Mouse (Mus musculus) myocyte (in vitro differentiated cells): ENCODE measurements around the gene Amigo3. TPM values are rescaled to one million over a fixed set of nuclear protein-coding genes. Genes with fewer than 3 reads are reported as not detected.

Source experiments
- H3K27me3 ChIP-seq: one replicate; pipeline ENCODE4 v1.6.1; 2011; ENCODE audit not compliant: control insufficient read depth, insufficient read depth, insufficient read length
- H3K36me3 ChIP-seq: one replicate; pipeline ENCODE4 v1.6.1; 2011; ENCODE audit not compliant: control insufficient read depth, insufficient read depth
- H3K4me2 ChIP-seq: one replicate; pipeline ENCODE4 v1.6.1; 2011; ENCODE audit warnings: low read depth, control low read depth
- H3K4me3 ChIP-seq: one replicate; pipeline ENCODE4 v1.5.1; 2011; ENCODE audit warnings: mild to moderate bottlenecking, control low read depth, moderate library complexity
- H3K79me2 ChIP-seq: one replicate; pipeline ENCODE4 v1.6.1; 2011; ENCODE audit not compliant: control insufficient read depth, insufficient read depth
- H3ac ChIP-seq: one replicate; pipeline ENCODE4 v1.6.1; 2011; ENCODE audit not compliant: control insufficient read depth, insufficient read length
- CEBPB ChIP-seq: IDR thresholded peaks from 2 replicates; pipeline ENCODE4 v1.6.1; 2011; ENCODE audit warnings: mild to moderate bottlenecking, moderate library complexity; ENCODE audit not compliant: poor library complexity, insufficient read depth, severe bottlenecking
- E2F4 ChIP-seq: IDR thresholded peaks from one replicate; pipeline ENCODE4 v1.6.1; 2011; ENCODE audit warnings: mild to moderate bottlenecking, control low read depth, moderate library complexity; ENCODE audit not compliant: insufficient read depth
- MAX ChIP-seq: IDR thresholded peaks from one replicate; pipeline ENCODE4 v1.6.1; 2011; ENCODE audit warnings: low read depth, mild to moderate bottlenecking, control low read depth
- MYOD1 ChIP-seq, 3 experiments: IDR thresholded peaks; one replicate each; pipeline ENCODE4 v1.6.1; 2011; ENCODE audit warnings: control low read depth in 2 of 3, low read depth in 2 of 3, mild to moderate bottlenecking in 2 of 3, moderate library complexity in 1 of 3; ENCODE audit not compliant: insufficient read length in 2 of 3, control insufficient read depth in 1 of 3
- MYOG ChIP-seq, 3 experiments: IDR thresholded peaks; one replicate each; pipeline ENCODE4 v1.6.1; 2011; ENCODE audit warnings: control low read depth in 2 of 3, low read depth in 2 of 3, mild to moderate bottlenecking in 2 of 3; ENCODE audit not compliant: insufficient read length in 2 of 3, control insufficient read depth in 1 of 3, insufficient read depth in 1 of 3
- POLR2A ChIP-seq: IDR thresholded peaks from one replicate; pipeline ENCODE4 v1.6.1; 2011; ENCODE audit warnings: low read depth, mild to moderate bottlenecking, control low read depth, moderate library complexity; ENCODE audit not compliant: insufficient read length
- POLR2AphosphoS2 ChIP-seq: IDR thresholded peaks from one replicate; pipeline ENCODE4 v1.6.1; 2011; ENCODE audit warnings: low read depth, control low read depth; ENCODE audit not compliant: insufficient read length
- REST ChIP-seq: IDR thresholded peaks from one replicate; pipeline ENCODE4 v1.6.1; 2011; ENCODE audit warnings: mild to moderate bottlenecking, control low read depth, moderate library complexity; ENCODE audit not compliant: insufficient read depth, insufficient read length
- SRF ChIP-seq: IDR thresholded peaks from one replicate; pipeline ENCODE4 v1.6.1; 2011; ENCODE audit warnings: low read depth; ENCODE audit not compliant: control insufficient read depth, insufficient read length
- TCF12 ChIP-seq: IDR thresholded peaks from one replicate; pipeline ENCODE4 v1.6.1; 2011; ENCODE audit warnings: mild to moderate bottlenecking, control low read depth; ENCODE audit not compliant: poor library complexity, insufficient read depth, severe bottlenecking
- TCF3 ChIP-seq: IDR thresholded peaks from one replicate; pipeline ENCODE4 v1.6.1; 2011; ENCODE audit warnings: low read depth, control low read depth; ENCODE audit not compliant: insufficient read length
- USF1 ChIP-seq: IDR thresholded peaks from one replicate; pipeline ENCODE4 v1.6.1; 2011; ENCODE audit warnings: low read depth, mild to moderate bottlenecking, control low read depth, moderate library complexity
- polyA plus RNA-seq: library from polyadenylated mRNA; unstranded; fragments of >200 nt; fragmentation: generic; extraction: Trizol; gene quantifications from one replicate; pipeline ENCODE4 v1.2.1, GENCODE M21; 2012; ENCODE audit warnings: missing spikeins

Gene Amigo3
- polyA plus RNA-seq, 1 experiment, result 1.8 TPM

DNA sequence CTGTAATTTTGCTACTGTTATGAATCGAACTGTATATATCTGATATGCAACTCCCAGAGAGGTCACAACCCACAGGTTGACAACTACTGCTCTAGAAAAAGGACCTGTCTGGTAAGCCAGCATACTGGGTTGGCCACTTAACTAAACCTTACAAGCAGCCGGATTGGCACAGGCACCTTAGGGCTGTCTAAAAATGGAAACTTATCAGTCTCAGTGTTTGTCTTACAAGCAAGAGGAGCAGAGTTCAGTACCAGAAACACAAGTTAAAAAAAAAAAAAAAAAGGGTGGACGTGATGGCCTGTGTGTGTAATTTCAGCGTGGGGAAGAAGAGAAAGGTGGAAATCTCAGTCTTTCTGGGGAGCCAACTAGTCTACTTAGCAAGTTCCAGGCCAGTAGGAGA is 18.8 kb downstream of the Amigo3 start:
- Histone ChIP-seq H3K4me3 (no peak overlapping the region), H3K27me3 (no peaks in the 10 kb centered on the region), H3K36me3 (peaks cover 5% of the 10 kb centered on the region), H3K79me2 (no peaks in the 10 kb centered on the region), H3ac (no peak overlapping the region), H3K4me2 (no peak overlapping the region)
- TF ChIP-seq TCF3 (no peak), POLR2AphosphoS2 (no peak), MYOG (IDR thresholded peaks at IDR 0.05; ENCODE audit: control insufficient read depth in 1 of 3, insufficient read depth in 1 of 3, insufficient read length in 2 of 3, low read depth in 2 of 3) (no peak), SRF (no peak), POLR2A (no peak), TCF12 (no peak), USF1 (no peak), CEBPB (no peak), E2F4 (no peak), MAX (no peak), MYOD1 (IDR thresholded peaks at IDR 0.05; ENCODE audit: control insufficient read depth in 1 of 3, insufficient read length in 2 of 3, low read depth in 2 of 3) (no peak), REST (no peak)

- Histone ChIP-seq H3K36me3 (peaks cover 5% of the 10 kb centered on the region), H3ac (no peak overlapping the region), H3K27me3 (no peaks in the 10 kb centered on the region), H3K79me2 (no peaks in the 10 kb centered on the region), H3K4me2 (no peak overlapping the region), H3K4me3 (no peak overlapping the region)
- TF ChIP-seq TCF12, result no peak
- TF ChIP-seq MYOG (IDR thresholded peaks at IDR 0.05; ENCODE audit: control insufficient read depth in 1 of 3, insufficient read depth in 1 of 3, insufficient read length in 2 of 3, low read depth in 2 of 3), result no peak
- TF ChIP-seq POLR2AphosphoS2, result no peak
- no peak for TF ChIP-seq REST
- no peak for TF ChIP-seq MAX
- TF ChIP-seq SRF, result no peak
- TF ChIP-seq POLR2A, result no peak
- TF ChIP-seq MYOD1 (IDR thresholded peaks at IDR 0.05; ENCODE audit: control insufficient read depth in 1 of 3, insufficient read length in 2 of 3, low read depth in 2 of 3), result no peak
- no peak for TF ChIP-seq USF1
- no peak for TF ChIP-seq E2F4
- TF ChIP-seq CEBPB, result no peak
- TF ChIP-seq TCF3, result no peak
Observed at GRCm38 (mm10) chr9:108072481-108072924, 19.5 kb downstream of the Amigo3 start.

GRCm38 (mm10) chr9:108073141-108073930 is 20.4 kb downstream of the Amigo3 start:
- H3K36me3 ChIP-seq, result peaks cover 5% of the 10 kb centered on the region
- no peak overlapping the region for H3ac ChIP-seq
- peaks cover under 1% of the 10 kb centered on the region for H3K79me2 ChIP-seq
- H3K4me2 ChIP-seq, result no peak overlapping the region
- no peak overlapping the region for H3K4me3 ChIP-seq
- H3K27me3 ChIP-seq, result no peaks in the 10 kb centered on the region
- TF ChIP-seq E2F4, result no peak
- no peak for TF ChIP-seq TCF3
- no peak for TF ChIP-seq USF1
- TF ChIP-seq MAX, result no peak
- TF ChIP-seq SRF, result no peak

DNA sequence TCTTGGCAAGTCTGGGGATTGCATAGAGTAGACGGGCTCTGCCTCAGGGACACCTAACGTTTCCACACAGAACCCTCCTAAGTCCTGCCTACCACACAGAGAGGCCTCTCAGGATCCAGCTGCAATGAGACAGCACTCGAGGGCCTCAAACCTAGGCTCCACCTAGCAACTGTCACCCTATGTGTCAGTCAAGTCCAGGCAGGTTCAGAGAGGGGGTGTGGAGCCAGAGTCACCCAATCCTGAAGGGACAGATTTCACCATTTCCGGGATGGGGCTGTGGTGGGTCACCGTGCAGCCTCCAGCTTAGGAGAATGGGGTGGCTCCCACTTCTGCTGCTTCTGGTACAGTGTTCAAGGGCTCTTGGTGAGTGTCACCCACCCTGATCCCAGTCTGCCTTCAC is 27.2 kb downstream of the Amigo3 start, which contains the start of gene Mst1:
Mst1 (plus strand) TSS at position 269 of the 400 bp plus-strand sequence.
- no peak for TF ChIP-seq MYOG (IDR thresholded peaks at IDR 0.05; ENCODE audit: control insufficient read depth in 1 of 3, insufficient read depth in 1 of 3, insufficient read length in 2 of 3, low read depth in 2 of 3)
- no peak for TF ChIP-seq USF1
- TF ChIP-seq MAX, result no peak
- no peak for TF ChIP-seq TCF12
- no peak for TF ChIP-seq POLR2A
- no peak for TF ChIP-seq SRF
- TF ChIP-seq CEBPB, result no peak
- TF ChIP-seq POLR2AphosphoS2, result no peak
- no peak for TF ChIP-seq E2F4
- TF ChIP-seq MYOD1 (IDR thresholded peaks at IDR 0.05; ENCODE audit: control insufficient read depth in 1 of 3, insufficient read length in 2 of 3, low read depth in 2 of 3), result no peak
- TF ChIP-seq REST, result no peak
- no peak for TF ChIP-seq TCF3
- H3K4me2 ChIP-seq, result peak within 1 kb of the TSS; percentile 88

GRCm38 (mm10) chr9:108082549-108082948 is 29.6 kb downstream of the Amigo3 start:
- TF ChIP-seq MYOG (IDR thresholded peaks at IDR 0.05; ENCODE audit: control insufficient read depth in 1 of 3, insufficient read depth in 1 of 3, insufficient read length in 2 of 3, low read depth in 2 of 3) (no peak), USF1 (no peak), SRF (no peak), TCF12 (no peak), REST (no peak), MAX (no peak), POLR2A (no peak), POLR2AphosphoS2 (no peak), CEBPB (no peak), TCF3 (no peak), E2F4 (no peak), MYOD1 (IDR thresholded peaks at IDR 0.05; ENCODE audit: control insufficient read depth in 1 of 3, insufficient read length in 2 of 3, low read depth in 2 of 3) (no peak)
- Histone ChIP-seq H3K4me3 (no peak overlapping the region), H3ac (no peak overlapping the region), H3K79me2 (peaks cover 8% of the 10 kb centered on the region), H3K4me2 (no peak overlapping the region), H3K36me3 (no peaks in the 10 kb centered on the region), H3K27me3 (no peaks in the 10 kb centered on the region)

More for the DNA sequence above, 27.2 kb downstream of the Amigo3 start, which contains the start of gene Mst1:
- Histone ChIP-seq H3K27me3 (no peaks in the 10 kb centered on the region), H3ac (peak within 1 kb of the TSS; percentile 68), H3K36me3 (no peaks in the 10 kb centered on the region), H3K4me3 (peak within 1 kb of the TSS; percentile 71), H3K79me2 (peaks cover 8% of the 10 kb centered on the region)
